Mouse (Mus musculus) brain, embryonic 14.5 days (tissue): ENCODE results near the gene Lrrc42. TPM values are rescaled to one million over a fixed set of nuclear protein-coding genes. Genes with fewer than 3 reads are reported as not detected.
A peak's percentile ranks its signal among the peaks of the same experiment; 100 is the strongest.

Source experiments
- DNase-seq: peaks from one replicate; pipeline ENCODE4 v3.0.0-alpha.2; 2011; ENCODE audit warnings: low read depth
- CTCF ChIP-seq: fragments of 200-500 bp; IDR thresholded peaks from 2 replicates; pipeline ENCODE4 v1.5.1; 2012; ENCODE audit warnings: inconsistent platforms, mild to moderate bottlenecking, moderate library complexity, borderline replicate concordance; ENCODE audit not compliant: insufficient read depth, insufficient read length; ENCODE audit errors: extremely low read depth
- POLR2A ChIP-seq: fragments of 200-500 bp; IDR thresholded peaks from 2 replicates; pipeline ENCODE4 v1.6.1; 2012; ENCODE audit warnings: mild to moderate bottlenecking, inconsistent platforms, borderline replicate concordance; ENCODE audit not compliant: poor library complexity, insufficient read depth, insufficient read length, severe bottlenecking; ENCODE audit errors: extremely low read depth
- polyA plus RNA-seq: library from polyadenylated mRNA; depleted of rRNA; stranded (reverse); fragments of >200 nt; gene quantifications from 2 replicates; pipeline ENCODE4 v1.2.3, GENCODE M21; 2012; rRNA removed

Lrrc42 gene
- 33.9 and 34.8 TPM in 2 replicates for polyA plus RNA-seq

DNA sequence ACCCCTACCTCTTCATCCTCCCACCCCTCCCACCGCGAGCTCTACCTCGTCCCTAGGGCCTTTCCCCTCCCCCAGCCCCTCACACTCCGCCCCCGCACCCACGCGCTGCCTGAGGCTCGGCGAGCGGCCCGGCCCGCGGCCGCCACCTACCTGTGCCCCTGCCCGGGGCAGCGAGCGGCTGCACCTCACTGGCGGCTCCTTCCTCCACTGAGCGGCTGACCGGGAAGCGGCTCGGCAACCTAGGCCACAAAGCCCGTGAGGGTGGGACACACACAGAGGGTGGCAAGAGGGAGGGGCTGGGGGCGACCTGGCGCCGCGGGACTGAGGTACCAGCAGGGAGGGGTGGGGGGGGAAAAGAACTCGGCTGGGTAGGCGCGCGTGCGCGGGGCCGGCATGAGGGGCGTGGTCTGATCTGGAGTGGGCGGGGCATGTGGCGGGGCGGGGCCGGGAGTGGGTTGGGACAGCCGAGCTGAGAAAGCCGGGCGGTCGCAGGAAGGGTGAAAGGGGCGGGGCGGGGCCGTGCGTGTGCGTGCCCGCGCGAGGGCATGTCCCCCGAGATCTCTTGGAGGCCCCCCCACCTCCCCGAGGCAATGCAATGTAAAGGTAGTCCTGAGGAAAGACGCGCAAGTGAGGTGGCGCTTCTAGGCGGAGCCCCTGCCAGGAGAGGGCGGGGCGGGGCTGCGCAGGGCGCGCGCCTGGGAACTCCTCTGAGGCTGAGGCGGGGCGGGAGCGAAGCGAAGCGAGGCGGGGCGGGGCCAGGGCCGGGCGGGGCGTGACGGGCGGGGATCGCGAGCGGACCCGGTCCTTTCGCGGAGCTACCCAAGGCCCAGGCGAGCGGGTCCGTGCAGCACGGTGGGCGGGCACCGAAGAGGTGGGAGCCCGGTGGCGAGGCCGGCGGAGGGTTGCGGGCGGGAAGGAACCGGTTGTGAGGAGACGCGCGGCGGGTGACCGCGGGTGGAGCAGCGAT is at the start of gene Lrrc42, which contains the start of gene Hspb11:
Lrrc42 (minus strand) TSS at position 408 of the 967 bp plus-strand sequence.
Hspb11 (plus strand) TSS at position 469 of the 967 bp plus-strand sequence.
- peak; percentile 98 for DNase-seq
- TF ChIP-seq CTCF (no peak), POLR2A (peak; percentile 72)

DNA sequence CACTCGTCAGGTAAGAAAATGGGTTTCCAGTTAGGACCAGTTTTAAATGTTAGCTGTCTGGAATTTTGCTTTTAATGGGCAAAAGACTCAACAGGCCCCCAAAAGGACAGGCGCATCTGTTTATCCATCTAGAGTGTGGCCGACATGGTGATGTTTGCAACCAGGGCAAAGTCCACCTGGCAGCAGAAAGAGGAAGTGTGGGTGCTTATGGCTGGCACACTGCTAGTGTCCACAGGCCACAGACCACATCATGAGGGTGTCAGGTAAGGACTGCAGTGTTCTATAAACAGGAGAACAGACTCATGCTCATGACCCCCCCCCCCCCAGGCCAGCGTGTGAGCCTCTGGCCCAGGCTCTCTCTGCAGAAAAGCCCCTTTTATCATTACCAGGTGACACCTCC is 49.5 kb upstream of the Lrrc42 start:
- no peak for TF ChIP-seq CTCF
- TF ChIP-seq POLR2A = no peak
- no peak for DNase-seq

DNA sequence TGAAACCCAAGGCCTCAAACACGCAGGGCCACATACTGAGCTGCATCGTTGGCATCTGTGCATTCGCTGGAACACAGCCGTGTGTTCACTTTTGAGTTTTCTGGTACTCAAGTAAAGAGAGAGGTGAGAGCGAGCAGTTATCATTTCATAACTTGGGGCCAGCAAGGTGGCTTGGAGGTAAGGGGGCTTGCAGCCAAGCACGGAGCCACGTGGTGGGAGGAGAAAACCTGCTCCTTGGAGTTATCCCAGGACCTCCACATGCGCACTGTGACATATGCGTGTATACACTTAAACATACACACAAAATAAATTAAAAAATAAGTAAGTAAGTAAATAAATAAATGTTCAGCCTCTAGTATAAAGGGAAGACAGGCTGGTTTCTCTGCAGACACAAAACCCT is 48.9 kb upstream of the Lrrc42 start:
- TF ChIP-seq POLR2A (no peak), CTCF (no peak)
- DNase-seq = no peak

DNA sequence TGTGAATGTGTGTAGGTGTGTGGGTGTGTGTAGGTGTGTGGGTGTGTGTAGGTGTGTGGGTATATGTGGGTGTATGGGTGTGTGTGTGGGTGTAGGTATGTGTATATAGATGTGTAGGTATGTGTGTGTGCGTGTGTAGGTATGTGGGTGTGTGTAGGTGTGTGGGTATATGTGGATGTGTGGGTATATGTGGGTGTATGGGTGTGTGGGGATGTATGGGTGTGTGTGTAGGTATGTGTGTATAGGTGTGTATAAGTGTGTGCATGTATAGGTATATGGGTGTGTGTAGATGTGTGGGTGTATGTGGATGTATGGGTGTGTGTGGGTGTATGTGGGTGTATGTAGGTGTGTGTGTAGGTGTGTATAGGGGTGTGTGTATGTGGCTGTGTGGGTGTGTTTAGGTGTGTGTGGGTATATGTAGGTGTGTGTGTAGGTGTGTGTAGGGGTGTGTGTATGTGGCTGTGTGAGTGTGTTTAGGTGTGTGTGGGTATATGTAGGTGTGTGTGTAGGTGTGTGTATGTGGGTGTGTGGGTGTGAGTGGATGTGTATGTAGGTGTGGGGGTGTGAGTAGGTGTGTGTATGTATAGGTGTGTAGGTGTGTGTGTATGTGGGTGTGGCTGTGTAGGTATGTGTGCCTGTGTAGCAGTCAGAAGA is 47.7 kb upstream of the Lrrc42 start:
- TF ChIP-seq CTCF = no peak
- no peak for TF ChIP-seq POLR2A
- DNase-seq = no peak

DNA sequence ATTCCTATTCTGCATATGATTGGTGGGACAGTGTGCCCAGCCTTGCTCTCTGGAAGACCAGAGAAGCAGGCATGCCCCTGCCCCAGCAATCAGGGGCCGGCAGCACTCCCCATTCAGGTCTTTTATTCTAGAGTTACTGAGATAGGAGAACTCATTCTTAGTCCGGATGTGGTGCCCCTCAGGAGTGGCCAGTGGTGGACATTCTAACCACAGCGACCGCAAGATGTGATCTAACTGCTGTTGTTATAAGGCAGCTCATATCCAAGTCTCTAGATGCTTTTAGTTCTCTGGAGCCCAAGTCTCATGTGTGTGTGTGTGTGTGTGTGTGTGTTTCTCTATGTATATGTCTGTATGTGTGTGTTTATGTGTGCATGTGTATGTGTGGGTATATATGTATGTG is 47.0 kb upstream of the Lrrc42 start:
- TF ChIP-seq POLR2A = no peak
- no peak for TF ChIP-seq CTCF
- DNase-seq = no peak

- TF ChIP-seq CTCF = no peak
- TF ChIP-seq POLR2A = no peak
These were observed 46.5 kb upstream of the Lrrc42 start for GRCm38 (mm10) chr4:107299779-107300340.

DNA sequence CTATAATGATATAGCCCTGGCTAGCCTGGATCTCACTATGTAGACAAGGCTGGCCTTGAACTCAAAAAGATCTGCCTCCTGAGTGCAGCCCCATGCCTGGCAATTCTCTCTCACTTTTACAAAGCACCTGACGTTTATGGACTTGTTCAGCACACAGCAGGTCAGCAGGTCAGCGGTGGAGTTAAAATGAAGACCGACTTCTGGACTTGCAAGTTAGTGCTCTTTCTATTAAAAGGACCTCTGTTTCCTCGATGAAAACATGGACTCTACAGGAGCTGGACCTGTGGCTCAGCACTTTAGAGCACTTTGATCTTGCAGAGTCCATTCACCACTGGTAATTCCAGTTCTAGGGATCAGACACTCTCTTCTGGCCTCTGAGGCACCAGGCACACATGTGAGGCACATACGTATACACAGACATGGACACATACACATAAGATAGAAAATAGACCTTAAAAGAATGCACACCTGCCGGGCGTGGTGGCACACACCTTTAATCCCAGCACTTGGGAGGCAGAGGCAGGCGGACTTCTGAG is 44.8 kb upstream of the Lrrc42 start:
- no peak for DNase-seq
- TF ChIP-seq CTCF (no peak), POLR2A (no peak)

More at GRCm38 (mm10) chr4:107299779-107300340, 46.5 kb upstream of the Lrrc42 start:
- DNase-seq = no peak

DNA sequence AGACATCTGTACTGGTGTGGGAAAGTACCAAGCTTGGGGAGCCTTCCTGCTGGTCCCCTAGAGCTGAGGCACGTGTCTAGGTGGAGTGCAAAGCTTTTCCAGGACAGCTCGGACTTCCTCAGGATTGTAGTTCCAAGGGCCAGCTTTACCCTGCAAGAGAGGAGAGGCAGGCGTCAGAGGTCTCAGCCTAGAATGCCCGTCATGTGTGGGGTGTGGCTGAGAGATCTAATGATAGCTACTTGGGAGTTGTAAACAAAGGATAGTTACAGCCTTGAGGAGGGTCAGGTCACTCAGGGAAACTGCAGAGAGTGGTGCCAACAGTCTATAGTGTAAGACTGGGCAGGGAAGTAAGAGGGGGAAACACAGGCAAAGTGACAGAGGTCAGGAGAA is 38.9 kb upstream of the Lrrc42 start:
- TF ChIP-seq CTCF = no peak
- TF ChIP-seq POLR2A = no peak
- no peak for DNase-seq

DNA sequence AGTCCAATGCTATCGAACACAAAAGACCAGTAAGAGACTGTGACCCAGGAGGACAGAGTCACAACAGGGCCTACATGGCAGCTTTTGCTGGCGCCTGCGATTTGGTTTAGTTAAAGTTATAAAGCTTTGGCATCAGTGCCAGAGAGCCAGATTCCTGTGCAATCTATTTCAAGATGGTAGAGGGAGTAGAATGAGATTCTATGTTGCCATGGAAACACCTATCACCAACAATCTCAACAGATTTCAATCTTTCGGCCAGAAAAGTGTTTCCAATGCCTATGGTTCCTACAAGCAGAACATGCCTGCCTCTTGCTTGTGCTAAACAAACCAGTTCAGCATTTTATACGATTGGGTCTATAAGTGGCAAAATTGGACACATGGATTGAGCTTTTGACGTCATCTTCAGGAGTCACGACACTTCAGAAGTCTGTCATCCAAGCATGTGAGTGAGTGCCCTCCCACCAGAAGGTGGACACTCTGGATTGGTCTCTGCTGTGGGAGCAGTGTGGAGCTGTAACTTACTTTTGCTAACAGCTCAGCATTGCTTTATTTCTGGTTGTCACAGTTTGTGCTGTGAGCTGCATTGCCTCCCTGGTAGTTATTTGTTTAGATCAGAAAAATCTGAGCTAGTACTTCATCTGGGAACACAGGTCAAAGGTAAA is 38.4 kb upstream of the Lrrc42 start:
- DNase-seq = peak; percentile 55
- no peak for TF ChIP-seq CTCF
- no peak for TF ChIP-seq POLR2A

GRCm38 (mm10) chr4:107287517-107287916 is 34.2 kb upstream of the Lrrc42 start:
- TF ChIP-seq POLR2A (no peak), CTCF (no peak)

More at GRCm38 (mm10) chr4:107287517-107287916, 34.2 kb upstream of the Lrrc42 start:
- no peak for DNase-seq
